17 mouse cellular contexts compared by ENCODE assay signal in genomic region chr12:83145074-83145473, GRCm38 (mm10).
DNase-seq lines count a peak whose midpoint lies in the region; ATAC-seq lines count a peak whose summit lies in the region.
"Had no signal": no experiment of that assay in that cellular context is flagged by ENCODE, and none has a peak within 500 bp of the region (broad histone marks: within the 10 kb centered on the region; RNA-seq: fewer than 3 reads in every experiment).

No protein-coding gene starts in this region.

- H3K4me3 ChIP-seq in hindbrain, embryonic 10.5 days = no peak overlapping the region
- H3K4me3 ChIP-seq in hindbrain, embryonic 13.5 days = no peak overlapping the region
- no peak overlapping the region for H3K4me3 ChIP-seq in brown adipose tissue, adult 24 weeks (ENCODE audit: insufficient read depth, low read depth, low read length)
- no peak overlapping the region for H3K4me3 ChIP-seq in heart, embryonic 13.5 days
- no peak overlapping the region for H3K4me3 ChIP-seq in kidney, embryonic 14.5 days (ENCODE audit: low read length)
- no peak overlapping the region for H3K4me3 ChIP-seq in forebrain, embryonic 12.5 days (replicated peaks)
- H3K4me3 ChIP-seq: embryonic facial prominence, embryonic 12.5 days had no signal

- H3K36me3 ChIP-seq in hindbrain, embryonic 10.5 days = no peaks in the 10 kb centered on the region
- no peaks in the 10 kb centered on the region for H3K36me3 ChIP-seq in hindbrain, embryonic 13.5 days
- no peaks in the 10 kb centered on the region for H3K36me3 ChIP-seq in heart, embryonic 13.5 days
- H3K36me3 ChIP-seq in kidney, embryonic 14.5 days (ENCODE audit: control insufficient read depth, insufficient read depth, low read length) = no peaks in the 10 kb centered on the region
- no peaks in the 10 kb centered on the region for H3K36me3 ChIP-seq in forebrain, embryonic 12.5 days (replicated peaks)
- H3K36me3 ChIP-seq: embryonic facial prominence, embryonic 12.5 days had no signal

- 0 out of 2 replicates have a peak overlapping the region, but pooled peaks have one; percentile 40 for H3K27ac ChIP-seq in hindbrain, embryonic 10.5 days
- no peak overlapping the region for H3K27ac ChIP-seq in hindbrain, embryonic 13.5 days
- H3K27ac ChIP-seq in brown adipose tissue, adult 24 weeks (replicated peaks; ENCODE audit: low read depth, low read length) = peak overlapping the region; percentile 47; the same call in 1 of the 2 replicates
- H3K27ac ChIP-seq in heart, embryonic 13.5 days (replicated peaks) = no peak overlapping the region; the same call in 1 of the 2 replicates
- no peak overlapping the region for H3K27ac ChIP-seq in kidney, embryonic 14.5 days (ENCODE audit: low read depth, low read length)
- H3K27ac ChIP-seq in forebrain, embryonic 12.5 days = no peak overlapping the region
- H3K27ac ChIP-seq: embryonic facial prominence, embryonic 12.5 days; liver, embryonic 14.5 days had no signal

- WGBS in hindbrain, embryonic 10.5 days = 90% methylated on average over 3 of the region's 3 CpGs
- WGBS in hindbrain, embryonic 13.5 days = 73% methylated on average over 3 of the region's 3 CpGs
- 60% methylated on average over 3 of the region's 3 CpGs for WGBS in heart, embryonic 13.5 days
- WGBS in kidney, embryonic 14.5 days = 87% methylated on average over 3 of the region's 3 CpGs
- 82% methylated on average over 3 of the region's 3 CpGs for WGBS in forebrain, embryonic 12.5 days

- DNase-seq in hindbrain, embryonic 10.5 days (ENCODE audit: low spot score) = no peak
- DNase-seq in cerebellum, postnatal 14 days = peak; percentile 50 to 56
- DNase-seq in kidney, postnatal 10 days = no peak
- DNase-seq: kidney, adult 9 months; layer of hippocampus, adult 9-11 months; lung, postnatal 14 days; right cerebral cortex, postnatal 14 days; thymus, adult 2 months had no signal

- H3K9ac ChIP-seq in hindbrain, embryonic 13.5 days = no peak overlapping the region
- 0 out of 2 replicates have a peak overlapping the region, but pooled peaks have one; percentile 7 for H3K9ac ChIP-seq in heart, embryonic 13.5 days
- no peak overlapping the region for H3K9ac ChIP-seq in kidney, embryonic 14.5 days (ENCODE audit: low read depth, low read length)
- no peak overlapping the region for H3K9ac ChIP-seq in forebrain, embryonic 12.5 days
- H3K9ac ChIP-seq: embryonic facial prominence, embryonic 12.5 days; liver, embryonic 14.5 days had no signal

- H3K27me3 ChIP-seq in hindbrain, embryonic 10.5 days (ENCODE audit: insufficient read depth, poor library complexity, severe bottlenecking) = no peaks in the 10 kb centered on the region
- H3K27me3 ChIP-seq in hindbrain, embryonic 13.5 days = no peaks in the 10 kb centered on the region
- no peaks in the 10 kb centered on the region for H3K27me3 ChIP-seq in heart, embryonic 13.5 days (replicated peaks)
- no peaks in the 10 kb centered on the region for H3K27me3 ChIP-seq in kidney, embryonic 14.5 days (ENCODE audit: control insufficient read depth, insufficient read depth, low read length)
- no peaks in the 10 kb centered on the region for H3K27me3 ChIP-seq in forebrain, embryonic 12.5 days
- H3K27me3 ChIP-seq: embryonic facial prominence, embryonic 12.5 days had no signal

- no peaks in the 10 kb centered on the region for H3K9me3 ChIP-seq in hindbrain, embryonic 10.5 days
- no peaks in the 10 kb centered on the region for H3K9me3 ChIP-seq in hindbrain, embryonic 13.5 days
- no peaks in the 10 kb centered on the region for H3K9me3 ChIP-seq in heart, embryonic 13.5 days
- no peaks in the 10 kb centered on the region for H3K9me3 ChIP-seq in kidney, embryonic 14.5 days (ENCODE audit: control insufficient read depth, low read length)
- H3K9me3 ChIP-seq in forebrain, embryonic 12.5 days = no peaks in the 10 kb centered on the region
- H3K9me3 ChIP-seq: embryonic facial prominence, embryonic 12.5 days had no signal

- no peak for ATAC-seq in hindbrain, embryonic 13.5 days (ENCODE audit: low FRiP score)
- no peak for ATAC-seq in heart, embryonic 13.5 days (ENCODE audit: extremely low read depth, insufficient number of reproducible peaks, low FRiP score, low TSS enrichment)
- no peak for ATAC-seq in kidney, embryonic 14.5 days (ENCODE audit: low FRiP score, low TSS enrichment)
- no peak for ATAC-seq in forebrain, embryonic 12.5 days (ENCODE audit: low FRiP score)
- ATAC-seq: forebrain, embryonic 16.5 days; Patski had no signal

- H3K4me1 ChIP-seq in hindbrain, embryonic 10.5 days (replicated peaks) = peaks cover 13% of the 10 kb centered on the region
- H3K4me1 ChIP-seq in hindbrain, embryonic 13.5 days (replicated peaks) = peaks cover 27% of the 10 kb centered on the region
- peaks cover 11% of the 10 kb centered on the region for H3K4me1 ChIP-seq in brown adipose tissue, adult 24 weeks (ENCODE audit: control insufficient read depth, insufficient read depth, insufficient read length, low read length)
- peaks cover 67% of the 10 kb centered on the region for H3K4me1 ChIP-seq in heart, embryonic 13.5 days
- no peaks in the 10 kb centered on the region for H3K4me1 ChIP-seq in kidney, embryonic 14.5 days (ENCODE audit: control insufficient read depth, insufficient read depth, low read length)
- H3K4me1 ChIP-seq in forebrain, embryonic 12.5 days = 0 out of 2 replicates have a peak, but pooled peaks cover 2% of the 10 kb centered on the region

- no peak overlapping the region for H3K4me2 ChIP-seq in hindbrain, embryonic 13.5 days
- H3K4me2 ChIP-seq in heart, embryonic 13.5 days = no peak overlapping the region
- H3K4me2 ChIP-seq in kidney, embryonic 14.5 days (replicated peaks; ENCODE audit: low read depth, low read length) = no peak overlapping the region
- no peak overlapping the region for H3K4me2 ChIP-seq in forebrain, embryonic 12.5 days
- H3K4me2 ChIP-seq: embryonic facial prominence, embryonic 12.5 days had no signal

Comparison
In these comparisons a context has a peak if more than half of its experiments do, and no peak if none do; other contexts are left out.
1. H3K27ac ChIP-seq: peak in hindbrain, embryonic 10.5 days (single experiment) and brown adipose tissue, adult 24 weeks (single experiment); none in hindbrain, embryonic 13.5 days (single experiment), heart, embryonic 13.5 days (single experiment), kidney, embryonic 14.5 days (single experiment) and forebrain, embryonic 12.5 days (single experiment).
2. DNase-seq: peak in cerebellum, postnatal 14 days (2 of 2); none in hindbrain, embryonic 10.5 days (single experiment) and kidney, postnatal 10 days (single experiment).